Mouse (Mus musculus) left cerebral cortex, adult 2 months (tissue): Measurements from ENCODE around the gene Rnf212. TPM values are rescaled to one million over a fixed set of nuclear protein-coding genes. Genes with fewer than 3 reads are reported as not detected.
"Not testable (repeated sequence)": the region's sequence is repeated elsewhere in the genome, so short reads cannot be mapped to it uniquely, and the experiment has no call there.

Experiments
- DNase-seq, 2 experiments: peaks; one replicate each; pipeline ENCODE4 v3.0.0; 2021 to 2022; ENCODE audit warnings: low spot score in 2 of 2, mixed read lengths in 1 of 2; ENCODE audit errors: extremely low spot score in 1 of 2
- H3K27ac ChIP-seq: fragments of 200-600 bp; 2 replicates; pipeline ENCODE4 v1.8.1; 2022
- H3K4me3 ChIP-seq: fragments of 200-600 bp; 2 replicates; pipeline ENCODE4 v1.8.1; 2022
- CTCF ChIP-seq: fragments of 200-600 bp; IDR thresholded peaks from 2 replicates; pipeline ENCODE4 v1.8.1; 2022; ENCODE audit warnings: antibody characterized with exemption, mild to moderate bottlenecking, moderate library complexity
- intact Hi-C: fragments of 180-260 bp; cut with DNase I; formaldehyde crosslinking; loops from one replicate; pipeline ENCODE4 v1.15.1; 2025
- long read RNA-seq, 2 experiments: library from polyadenylated mRNA; stranded (forward); transcript quantifications; one replicate each; pipeline ENCODE4 v2.0.0; 2021; ENCODE audit warnings: borderline mapping rate in 2 of 2
- total RNA-seq, 2 experiments: library from RNA; stranded (reverse); gene quantifications; 2 replicates each; pipeline ENCODE4 v1.2.3; 2021

The Rnf212 gene
- not detected for total RNA-seq
- long read RNA-seq, experiment 1 = 0 reads
- long read RNA-seq, experiment 2 = 0 reads

- H3K27ac ChIP-seq = no peak within 1 kb of the TSS
- DNase-seq = no peak
- no peak for TF ChIP-seq CTCF
- intact Hi-C loops = no loop called here
- no peak within 1 kb of the TSS for H3K4me3 ChIP-seq
These were observed at the start of gene Rnf212 for GRCm38 (mm10) chr5:108774630-108775306. Gene Rnf212, minus strand, starts transcription at chr5:108774982.

- intact Hi-C loops = no loop called here
- H3K4me3 ChIP-seq = no peak overlapping the region
- no peak for TF ChIP-seq CTCF
- H3K27ac ChIP-seq = no peak overlapping the region
- no peak for DNase-seq
These were observed 48.5 kb upstream of the Rnf212 start for GRCm38 (mm10) chr5:108823276-108823675.

- H3K4me3 ChIP-seq, H3K27ac ChIP-seq, DNase-seq, intact Hi-C loops: not testable (repeated sequence)
These were observed 34.0 kb upstream of the Rnf212 start, which contains the start of gene Vmn2r8 for GRCm38 (mm10) chr5:108808750-108809149. Gene Vmn2r8, minus strand, starts transcription at chr5:108808850.

- Histone ChIP-seq H3K27ac (no peak overlapping the region), H3K4me3 (no peak overlapping the region)
- TF ChIP-seq CTCF = no peak
- intact Hi-C loops = no loop called here
- DNase-seq = no peak
These were observed 28.9 kb upstream of the Rnf212 start for GRCm38 (mm10) chr5:108803646-108804045.

GRCm38 (mm10) chr5:108795263-108795662, 20.5 kb upstream of the Rnf212 start, which contains the start of gene Tmed11:
Gene Tmed11, minus strand, starts transcription at chr5:108795363.
- intact Hi-C loops, H3K4me3 ChIP-seq, DNase-seq, H3K27ac ChIP-seq: not testable (repeated sequence)

- H3K27ac ChIP-seq, H3K4me3 ChIP-seq, intact Hi-C loops: not testable (repeated sequence)
- TF ChIP-seq CTCF = peak; percentile 36
- DNase-seq = peak in 1 of 2 experiments; percentile 11
These were observed 15.6 kb upstream of the Rnf212 start for GRCm38 (mm10) chr5:108790385-108790784.

GRCm38 (mm10) chr5:108760002-108760401, 14.8 kb downstream of the Rnf212 start:
- Histone ChIP-seq H3K4me3 (no peak overlapping the region), H3K27ac (no peak overlapping the region)
- TF ChIP-seq CTCF = no peak
- no peak for DNase-seq
- intact Hi-C loops = no loop called here

- peak; percentile 27 to 28 for DNase-seq
- no peak overlapping the region for H3K27ac ChIP-seq
- TF ChIP-seq CTCF = peak; percentile 60
- intact Hi-C loops = loop anchor here (10.0 kb wide), 1 partner anchor 334 kb away; no protein-coding TSS in a partner anchor
- no peak overlapping the region for H3K4me3 ChIP-seq
These were observed 16.4 kb downstream of the Rnf212 start for GRCm38 (mm10) chr5:108758396-108758795.

GRCm38 (mm10) chr5:108751258-108751657, 23.5 kb downstream of the Rnf212 start:
- H3K4me3 ChIP-seq, H3K27ac ChIP-seq, DNase-seq: not testable (repeated sequence)
- intact Hi-C loops = loop anchor here (10.0 kb wide), 1 partner anchor 326 kb away; no protein-coding TSS in a partner anchor

GRCm38 (mm10) chr5:108750328-108751210, 24.2 kb downstream of the Rnf212 start:
- intact Hi-C loops = loop anchor here (10.0 kb wide), 1 partner anchor 326 kb away; no protein-coding TSS in a partner anchor
- no peak for TF ChIP-seq CTCF

GRCm38 (mm10) chr5:108744629-108745028, 30.2 kb downstream of the Rnf212 start:
- DNase-seq = no peak
- Histone ChIP-seq H3K27ac (no peak overlapping the region), H3K4me3 (no peak overlapping the region)
- intact Hi-C loops = no loop called here
- TF ChIP-seq CTCF = no peak

More at GRCm38 (mm10) chr5:108750328-108751210, 24.2 kb downstream of the Rnf212 start:
- Histone ChIP-seq H3K4me3 (no peak overlapping the region), H3K27ac (no peak overlapping the region)
- no peak for DNase-seq

GRCm38 (mm10) chr5:108743856-108744255, 30.9 kb downstream of the Rnf212 start:
- Histone ChIP-seq H3K27ac (no peak overlapping the region), H3K4me3 (no peak overlapping the region)
- DNase-seq = no peak
- peak; percentile 5; the same call in 1 of the 2 replicates for TF ChIP-seq CTCF
- intact Hi-C loops = no loop called here
